Mouse (Mus musculus): ENCODE data around the gene Ptprt.

Ptprt gene

DNA sequence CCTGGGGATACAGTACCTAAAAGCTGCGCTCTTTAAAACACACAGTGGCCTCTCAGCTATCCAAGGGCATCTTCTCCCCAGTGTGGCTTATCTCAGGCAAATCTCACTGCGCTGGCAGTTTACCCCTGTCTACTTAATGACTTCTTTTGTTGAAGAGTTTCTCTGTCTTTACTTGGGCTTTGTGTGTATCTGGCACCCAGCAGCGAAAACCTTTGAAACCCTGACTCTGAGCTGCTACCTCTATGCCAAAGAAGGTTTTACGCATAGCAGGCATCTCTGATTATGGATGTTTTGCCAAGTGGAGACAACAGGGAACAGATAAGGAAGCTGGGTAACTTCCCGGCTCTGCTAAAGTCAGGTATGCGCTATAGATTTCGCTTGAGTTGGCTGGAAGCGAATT is 956.1 kb downstream of the Ptprt start:
- DNase-seq (ENCODE audit: low spot score in 2 of 2): no peak

- no peak for DNase-seq (ENCODE audit: low spot score in 2 of 2)
These were observed 956.5 kb downstream of the Ptprt start for GRCm38 (mm10) chr2:161704410-161704809.

DNA sequence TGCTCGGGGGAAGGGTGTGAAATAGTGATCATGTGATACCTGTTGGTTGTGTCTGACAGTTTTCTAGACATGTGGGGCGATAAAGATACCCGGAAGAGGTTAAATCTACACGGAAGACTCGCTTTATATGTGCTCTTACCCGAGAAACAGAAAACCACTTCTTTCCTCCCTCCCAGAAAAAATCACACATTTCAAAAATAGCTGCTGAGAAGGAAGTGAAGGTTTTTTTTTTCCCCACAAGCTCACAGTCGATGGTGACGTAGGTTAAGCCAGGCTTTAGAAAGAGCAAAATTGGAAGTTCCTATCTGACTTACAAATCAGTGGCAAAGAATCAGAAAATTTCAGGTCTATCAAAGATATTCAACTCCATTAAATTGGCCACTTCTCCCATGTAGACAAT is 965.1 kb downstream of the Ptprt start:
- DNase-seq (ENCODE audit: low spot score in 2 of 2): no peak

DNA sequence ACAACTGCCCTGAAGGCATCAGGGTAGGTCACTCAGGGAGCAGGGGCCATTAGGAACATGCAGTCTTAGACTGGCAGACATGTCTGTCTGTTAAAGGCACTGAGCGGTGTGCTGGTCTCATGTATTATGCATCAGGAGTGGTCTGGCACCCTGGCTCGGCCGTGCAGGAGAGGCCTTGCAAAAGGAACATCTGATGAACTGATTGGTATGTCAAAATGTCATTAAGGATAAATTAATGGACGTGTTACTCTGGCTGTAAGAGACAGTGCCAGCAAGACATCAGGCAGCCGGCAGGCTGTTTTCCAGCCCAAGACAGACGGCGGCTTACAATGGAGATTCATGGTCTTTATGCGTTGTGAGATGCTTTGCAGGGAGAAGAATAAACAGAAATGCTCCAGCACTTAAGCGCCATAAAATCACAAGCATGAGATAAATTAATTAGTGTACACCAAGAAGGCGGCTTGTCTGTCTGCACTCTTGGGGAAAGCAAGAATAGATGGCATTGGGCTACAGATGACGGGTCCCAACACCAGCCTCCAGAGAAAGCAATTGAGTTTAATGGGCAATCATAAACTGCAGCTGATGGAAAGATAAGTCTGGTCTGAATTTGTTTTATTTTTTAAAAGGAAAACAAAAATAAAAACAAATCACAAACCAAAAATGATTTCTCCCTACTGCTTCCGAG is 992.5 kb downstream of the Ptprt start:
- DNase-seq (ENCODE audit: low spot score in 2 of 2): no peak

- DNase-seq (ENCODE audit: low spot score in 2 of 2): peak in 1 of 2 experiments; percentile 11
These were observed 999.0 kb downstream of the Ptprt start for GRCm38 (mm10) chr2:161661912-161662311.

- peak in 1 of 2 experiments; percentile 57 for DNase-seq (ENCODE audit: low spot score in 2 of 2)
These were observed 1000.1 kb downstream of the Ptprt start for GRCm38 (mm10) chr2:161660827-161661226.

DNA sequence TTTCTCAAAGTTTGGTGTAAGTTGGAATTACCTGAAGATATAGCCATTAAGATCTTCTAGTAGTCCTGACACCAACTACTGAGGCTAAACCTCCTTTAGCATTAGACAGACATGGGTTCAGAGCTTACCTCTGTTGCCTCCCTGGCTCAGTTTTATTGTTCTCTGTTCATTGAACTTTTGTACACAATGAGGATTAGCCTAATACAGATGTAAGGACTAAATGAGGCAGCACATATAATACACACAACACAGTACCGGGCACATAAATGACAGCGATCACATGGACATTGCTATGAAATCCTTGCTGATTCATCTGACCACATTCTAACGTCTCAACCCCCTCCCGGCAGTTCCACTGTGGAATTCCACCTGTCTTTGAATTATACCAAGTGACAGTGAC is 1003.9 kb downstream of the Ptprt start:
- no peak for DNase-seq (ENCODE audit: low spot score in 2 of 2)

GRCm38 (mm10) chr2:161656632-161657031 is 1004.3 kb downstream of the Ptprt start:
- DNase-seq (ENCODE audit: low spot score in 2 of 2): no peak

- no peak for DNase-seq (ENCODE audit: low spot score in 2 of 2)
These were observed 1020.1 kb downstream of the Ptprt start for GRCm38 (mm10) chr2:161640805-161641204.

GRCm38 (mm10) chr2:161634084-161634483 is 1026.9 kb downstream of the Ptprt start:
- DNase-seq (ENCODE audit: low spot score in 2 of 2): no peak

- no peak for DNase-seq (ENCODE audit: low spot score in 2 of 2)
These were observed 1035.1 kb downstream of the Ptprt start for GRCm38 (mm10) chr2:161625896-161626295.

DNA sequence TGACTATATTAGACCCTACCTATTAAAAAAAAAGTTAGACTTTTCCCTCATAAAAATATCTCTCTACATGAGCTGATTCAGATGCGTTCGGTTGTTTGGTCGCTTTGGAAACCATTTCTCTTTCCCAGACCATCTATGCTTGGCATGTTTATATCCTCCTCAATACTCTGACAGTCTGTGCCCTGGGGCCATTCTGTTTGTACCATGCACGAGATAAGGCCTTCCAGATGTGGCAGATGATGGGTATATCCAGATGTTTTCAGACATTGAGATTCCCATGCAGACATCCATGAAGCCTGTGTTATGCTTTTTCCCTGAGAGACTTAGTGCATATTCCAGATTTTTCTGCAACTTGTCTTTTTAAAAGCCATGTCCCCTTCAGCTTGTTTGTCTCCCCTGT is 1052.5 kb downstream of the Ptprt start:
- DNase-seq (ENCODE audit: low spot score in 2 of 2): no peak

DNA sequence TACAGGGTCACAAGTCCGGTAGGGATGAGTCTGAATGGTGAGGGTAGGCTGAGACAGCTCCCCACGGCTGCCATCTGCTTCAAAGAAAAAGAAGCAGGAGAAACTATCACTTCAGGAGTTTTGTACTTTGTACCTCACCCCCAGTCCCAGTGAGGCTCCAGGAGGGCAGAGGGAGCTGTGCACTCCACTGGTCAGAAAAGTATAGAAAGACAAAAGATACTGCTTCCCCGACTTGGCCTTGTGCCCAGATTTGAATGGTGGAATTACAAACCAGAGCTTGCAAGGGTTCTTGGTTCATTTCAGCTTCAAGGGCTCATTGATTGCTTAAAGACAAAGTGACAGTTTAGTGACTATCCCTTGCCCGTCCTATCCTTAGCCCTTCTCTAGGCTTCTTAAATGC is 1053.6 kb downstream of the Ptprt start:
- DNase-seq (ENCODE audit: low spot score in 2 of 2): no peak

- no peak for DNase-seq (ENCODE audit: low spot score in 2 of 2)
These were observed 1060.6 kb downstream of the Ptprt start for GRCm38 (mm10) chr2:161600206-161600808.

DNA sequence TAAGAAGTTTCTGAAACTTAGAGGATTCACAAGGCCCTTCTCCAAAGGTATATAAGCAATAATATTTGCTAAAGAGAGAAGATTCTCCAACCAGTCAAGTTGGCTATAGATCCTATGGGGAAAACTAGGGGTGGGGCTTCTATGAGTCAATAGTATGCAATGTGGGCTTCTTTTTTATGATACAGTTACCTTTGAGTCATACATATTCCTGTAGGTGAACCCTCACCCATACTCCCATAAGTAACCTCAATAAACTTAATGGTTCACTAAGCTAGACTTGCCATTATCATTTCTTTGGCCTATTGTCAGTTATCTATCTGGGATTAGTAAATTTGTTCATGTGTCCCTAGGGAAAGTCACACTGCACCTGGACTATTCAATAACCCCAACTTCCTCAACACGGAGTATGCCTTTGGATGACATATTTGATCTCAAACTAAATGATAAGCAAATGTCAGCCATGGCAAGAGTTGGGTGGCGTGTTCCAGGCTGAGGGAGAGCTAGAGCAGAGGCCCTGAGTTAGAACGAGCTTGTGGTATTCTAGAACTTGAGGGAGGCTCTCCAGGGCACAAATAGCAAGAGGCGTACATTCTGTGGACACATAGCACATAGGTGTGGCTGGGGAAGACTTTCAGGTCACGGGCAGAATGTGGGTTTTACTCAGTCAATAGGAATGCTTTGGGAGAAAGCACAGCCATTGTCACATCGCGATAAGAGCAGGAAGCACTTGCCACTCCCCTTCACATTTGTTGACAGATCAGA is 1067.4 kb downstream of the Ptprt start:
- DNase-seq (ENCODE audit: low spot score in 2 of 2): no peak

- no peak for DNase-seq (ENCODE audit: low spot score in 2 of 2)
These were observed 1086.5 kb downstream of the Ptprt start for GRCm38 (mm10) chr2:161574401-161574800.

GRCm38 (mm10) chr2:161572201-161572600 is 1088.7 kb downstream of the Ptprt start:
- DNase-seq (ENCODE audit: low spot score in 2 of 2): no peak

- peak in 1 of 2 experiments; percentile 53 for DNase-seq (ENCODE audit: low spot score in 2 of 2)
These were observed 1090.5 kb downstream of the Ptprt start for GRCm38 (mm10) chr2:161570236-161570995.

- peak in 1 of 2 experiments; percentile 21 for DNase-seq (ENCODE audit: low spot score in 2 of 2)
These were observed 1099.4 kb downstream of the Ptprt start for GRCm38 (mm10) chr2:161561502-161561901.

DNA sequence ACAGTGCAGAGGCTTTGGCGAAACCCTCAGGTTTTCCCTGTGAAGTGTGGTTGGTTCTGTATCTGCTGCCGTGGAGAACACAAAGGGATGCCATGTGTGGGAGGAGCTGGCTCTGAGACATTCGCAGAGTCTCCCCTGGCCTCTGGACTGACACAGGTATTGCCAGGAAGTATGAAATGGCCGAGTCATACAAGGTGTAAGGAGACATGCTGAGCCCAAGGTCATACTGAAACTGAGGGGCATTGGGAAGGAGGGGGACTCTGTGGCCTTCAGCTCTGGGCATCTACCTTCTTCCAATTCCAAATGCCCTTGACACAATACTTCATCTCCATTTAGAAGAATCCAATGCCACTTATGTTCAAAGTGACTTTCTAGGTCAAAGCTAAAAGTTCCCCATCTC is 1103.1 kb downstream of the Ptprt start:
- no peak for DNase-seq (ENCODE audit: low spot score in 2 of 2)

- DNase-seq (ENCODE audit: low spot score in 2 of 2): no peak
These were observed 1107.3 kb downstream of the Ptprt start for GRCm38 (mm10) chr2:161553651-161554050.

GRCm38 (mm10) chr2:161552011-161552410 is 1108.9 kb downstream of the Ptprt start:
- DNase-seq (ENCODE audit: low spot score in 2 of 2): no peak

Measured in left cerebral cortex, adult 9 months (tissue).